Mouse (Mus musculus) adrenal gland, postnatal 14 days (tissue): ENCODE measurements around the gene Nkx2-1. TPM values are rescaled to one million over a fixed set of nuclear protein-coding genes. Genes with fewer than 3 reads are reported as not detected.

ENCODE experiments used
- DNase-seq: peaks from one replicate; pipeline ENCODE4 v3.0.0; 2021; ENCODE audit warnings: mixed read lengths
- total RNA-seq: library from RNA; stranded (reverse); gene quantifications from 2 replicates; pipeline ENCODE4 v1.2.3, GENCODE M21; 2021

The Nkx2-1 gene
- total RNA-seq, 1 experiment from 2014 or later = not detected

GRCm38 (mm10) chr12:56522191-56522590, 14.5 kb downstream of the Nkx2-1 start:
- no peak for DNase-seq

DNA sequence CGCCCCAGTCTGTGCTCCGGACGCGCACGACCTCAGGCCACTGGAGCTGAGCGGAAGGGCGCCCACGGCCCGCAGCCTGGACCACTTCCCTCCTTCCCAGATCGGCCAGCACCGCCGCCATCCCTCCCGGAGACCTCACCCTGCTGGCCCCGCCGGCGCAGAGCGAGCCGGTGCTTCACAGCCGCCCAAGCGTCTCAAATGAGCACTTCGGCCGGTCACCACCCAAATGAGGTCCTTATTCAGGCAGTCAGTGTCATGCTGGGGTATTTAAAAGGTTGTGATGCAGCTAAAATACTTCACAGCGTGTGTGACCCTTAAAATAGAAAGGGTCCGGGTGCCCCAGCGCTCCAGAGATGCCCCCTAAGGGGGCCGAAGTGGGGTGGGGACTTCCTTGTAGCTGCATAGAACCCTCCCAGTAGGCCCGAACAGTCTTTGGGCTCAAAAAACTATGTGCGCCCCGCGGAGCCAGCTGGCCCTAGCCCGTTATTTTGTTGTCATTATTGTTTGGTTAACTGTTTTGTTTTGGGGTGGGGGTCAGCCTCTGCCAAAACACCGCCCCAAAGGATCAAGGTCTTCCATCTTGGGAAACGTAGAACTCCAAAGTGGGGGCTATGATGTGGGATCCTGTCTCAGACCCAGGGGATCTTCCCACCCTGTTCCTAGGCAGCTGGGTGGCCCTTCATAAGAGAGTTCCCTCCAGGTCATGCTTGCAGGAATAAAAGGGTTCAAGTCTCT, 15.4 kb downstream of the Nkx2-1 start:
- no peak for DNase-seq

GRCm38 (mm10) chr12:56520396-56521105, 16.2 kb downstream of the Nkx2-1 start:
- DNase-seq = no peak

DNA sequence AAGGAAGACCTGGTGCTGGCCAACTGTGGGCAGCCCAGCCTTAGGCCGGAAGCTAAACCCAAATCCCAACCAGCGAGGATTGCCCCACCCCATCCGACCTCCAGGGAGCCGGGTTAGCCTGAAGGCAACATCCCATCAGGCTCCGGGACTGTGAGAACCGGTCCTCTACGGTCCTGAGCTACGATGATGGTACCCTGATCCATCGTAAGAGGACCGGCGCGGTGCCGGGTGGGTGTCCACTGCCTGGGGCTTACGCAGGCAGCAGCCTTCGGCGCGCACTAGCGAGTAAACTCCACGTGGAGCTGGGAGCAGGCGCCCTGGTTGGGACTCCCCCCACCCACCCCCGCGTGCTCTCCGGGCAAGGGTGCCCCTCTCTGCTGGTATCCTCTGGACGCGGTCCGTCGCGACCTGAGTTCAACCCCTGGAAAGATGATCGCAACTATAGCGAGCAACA, 16.9 kb downstream of the Nkx2-1 start:
- no peak for DNase-seq

GRCm38 (mm10) chr12:56519071-56519737, 17.5 kb downstream of the Nkx2-1 start:
- DNase-seq = no peak

DNA sequence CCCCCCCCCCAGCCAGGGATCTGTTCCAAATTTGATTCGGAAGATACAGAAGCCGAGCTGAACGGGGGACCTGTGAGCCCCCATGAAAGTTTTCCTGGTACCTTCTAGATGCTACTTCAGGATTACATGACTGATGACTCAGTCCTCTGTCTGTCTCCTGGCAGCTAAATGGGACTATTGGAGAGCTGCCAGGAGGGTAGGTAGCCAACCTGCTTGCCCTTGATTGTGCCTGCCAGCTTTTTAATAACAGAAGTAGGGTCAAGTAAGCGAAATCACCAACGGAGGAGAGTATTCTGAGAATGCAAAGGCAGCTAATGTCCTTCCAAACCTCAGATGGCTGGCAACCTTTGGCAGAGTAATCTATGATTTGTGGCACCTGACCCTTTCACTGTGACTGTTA, 18.5 kb downstream of the Nkx2-1 start:
- DNase-seq = no peak

DNA sequence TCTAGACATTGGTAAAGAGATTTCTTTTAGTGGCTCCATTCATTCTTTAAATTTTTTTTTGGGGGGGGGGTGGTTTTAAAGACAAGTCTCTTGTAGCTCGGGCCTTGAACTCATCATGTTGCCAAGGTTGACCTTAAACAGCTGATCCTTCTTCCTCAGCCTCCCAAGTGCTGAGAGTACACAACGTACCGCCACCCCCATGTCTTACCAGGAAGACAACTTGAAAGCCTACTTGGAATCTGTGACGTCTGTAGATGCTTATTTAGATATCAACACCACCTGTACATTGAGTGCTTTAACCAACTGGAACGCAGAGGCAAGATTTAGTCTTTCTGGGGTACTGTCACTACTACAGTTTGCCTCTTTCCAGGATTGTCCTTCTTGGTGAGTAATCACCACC, 21.9 kb downstream of the Nkx2-1 start:
- DNase-seq = no peak

DNA sequence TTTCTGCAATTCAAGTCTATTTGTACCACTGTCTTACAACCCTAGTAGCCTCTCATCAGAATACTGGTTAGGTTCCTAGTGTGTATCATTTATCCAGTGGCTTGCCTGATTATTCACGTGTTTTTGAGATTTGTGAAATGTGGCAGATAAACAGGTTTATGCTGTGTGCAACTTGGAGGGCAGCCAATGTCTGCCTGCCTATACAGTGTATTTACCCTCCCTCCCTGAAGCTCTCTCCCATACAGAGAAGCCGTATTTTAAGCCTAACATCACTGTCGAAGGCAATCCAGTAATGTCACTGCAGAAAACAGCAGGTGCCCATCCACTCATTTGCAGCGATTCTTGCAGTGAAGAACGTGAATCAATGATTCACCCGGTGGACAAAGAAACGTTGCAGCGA, 28.3 kb downstream of the Nkx2-1 start:
- DNase-seq = no peak

DNA sequence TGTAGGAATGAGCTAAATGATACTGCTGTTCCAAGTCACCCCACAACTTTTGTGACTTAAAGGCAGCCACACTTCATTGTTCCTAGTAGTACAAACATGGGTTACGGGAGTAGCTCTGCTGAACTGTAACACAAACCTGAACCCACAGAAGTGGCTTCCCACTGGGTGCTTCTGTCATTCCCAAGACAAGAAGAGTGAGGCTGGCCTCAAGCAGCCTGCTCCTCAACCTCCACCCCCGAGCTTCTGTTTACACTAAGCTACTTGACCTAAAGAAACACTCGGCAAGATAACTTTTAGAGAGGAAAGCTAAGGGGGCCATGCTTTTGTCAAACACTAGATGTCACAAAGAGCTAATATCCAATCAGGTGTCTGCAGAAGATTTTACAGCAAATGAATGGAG, 49.7 kb downstream of the Nkx2-1 start:
- DNase-seq = no peak

- DNase-seq = no peak
Measured at GRCm38 (mm10) chr12:56482606-56483005, 54.1 kb downstream of the Nkx2-1 start.

Other genes starting within 250 kb of the Nkx2-1 start
- 12.5 and 16.2 TPM in 2 replicates for gene Mbip, start 191.0 kb downstream of the Nkx2-1 start, total RNA-seq
- gene Nkx2-9, start 76.4 kb upstream of the Nkx2-1 start, total RNA-seq = 0.37 TPM in 1 of 2 replicates, not detected in the other
- 0.07 TPM in 1 of 2 replicates, not detected in the other for gene Pax9, start 154.9 kb upstream of the Nkx2-1 start, total RNA-seq